Mouse (Mus musculus) heart, adult 2 months (tissue): ENCODE measurements around the gene Atxn3. TPM values are rescaled to one million over a fixed set of nuclear protein-coding genes. Genes with fewer than 3 reads are reported as not detected.
"Not testable (repeated sequence)": the region's sequence is repeated elsewhere in the genome, so short reads cannot be mapped to it uniquely, and the experiment has no call there.

Experiments used
- DNase-seq, 2 experiments: peaks; one replicate each; pipeline ENCODE4 v3.0.0; 2021
- H3K27ac ChIP-seq: fragments of 200-600 bp; 2 replicates; pipeline ENCODE4 v1.8.1; 2022
- H3K27me3 ChIP-seq: fragments of 200-500 bp; 2 replicates; pipeline ENCODE4 v1.6.1; 2012; ENCODE audit warnings: mild to moderate bottlenecking, low read length, inconsistent platforms, mixed read lengths; ENCODE audit not compliant: control insufficient read depth, insufficient read depth
- H3K36me3 ChIP-seq: fragments of 200-500 bp; 2 replicates; pipeline ENCODE4 v1.6.1; 2012; ENCODE audit warnings: low read length, inconsistent platforms; ENCODE audit not compliant: control insufficient read depth, insufficient read depth
- H3K4me1 ChIP-seq: fragments of 200-500 bp; 2 replicates; pipeline ENCODE4 v1.6.1; 2011; ENCODE audit warnings: low read length; ENCODE audit not compliant: control insufficient read depth, insufficient read depth
- H3K4me3 ChIP-seq: fragments of 200-600 bp; 2 replicates; pipeline ENCODE4 v1.8.1; 2022
- H3K79me2 ChIP-seq: fragments of 200-500 bp; replicated peaks from 2 replicates; pipeline ENCODE4 v1.6.1; 2012; ENCODE audit warnings: mild to moderate bottlenecking, inconsistent platforms, low read length, moderate library complexity, mixed read lengths; ENCODE audit not compliant: control insufficient read depth, insufficient read depth
- H3K9ac ChIP-seq: fragments of 200-500 bp; 2 replicates; pipeline ENCODE4 v1.6.1; 2012; ENCODE audit warnings: low read depth, mild to moderate bottlenecking, control low read depth, inconsistent platforms, low read length, mixed read lengths
- CTCF ChIP-seq: fragments of 200-600 bp; IDR thresholded peaks from 2 replicates; pipeline ENCODE4 v1.8.1; 2022; ENCODE audit warnings: antibody characterized with exemption, mild to moderate bottlenecking, moderate library complexity
- EP300 ChIP-seq: fragments of 200-500 bp; IDR thresholded peaks from 2 replicates; pipeline ENCODE4 v1.6.1; 2011; ENCODE audit warnings: low read depth, low read length, control low read depth; ENCODE audit not compliant: insufficient read depth
- POLR2A ChIP-seq: fragments of 200-500 bp; IDR thresholded peaks from 2 replicates; pipeline ENCODE4 v1.6.1; 2011; ENCODE audit warnings: mild to moderate bottlenecking, low read depth, low read length, control low read depth; ENCODE audit not compliant: insufficient read depth
- WGBS: fragments of 180-500 bp; shearing (Covaris S2); methylation state at CpG from one replicate; pipeline ENCODE4 v1.1.7; 2018; 5-methylcytosine and 5-hydroxymethylcytosine counted together
- intact Hi-C: fragments of 180-260 bp; cut with DNase I; formaldehyde crosslinking; loops from one replicate; pipeline ENCODE4 v1.15.1; 2025
- polyA plus RNA-seq: library from polyadenylated mRNA; depleted of rRNA; stranded (reverse); fragments of >200 nt; gene quantifications from 2 replicates; pipeline ENCODE4 v1.2.3, GENCODE M21; 2012
- total RNA-seq, 2 experiments: library from RNA; stranded (reverse); gene quantifications; 2 replicates each; pipeline ENCODE4 v1.2.3; 2021

The Atxn3 gene
- total and polyA plus RNA-seq, 3 experiments: 2.6 to 10.2 (median 7.2) TPM

GRCm38 (mm10) chr12:101974571-101974970, 16.5 kb upstream of the Atxn3 start:
- peak overlapping the region; percentile 93 for H3K4me3 ChIP-seq
- H3K27me3 ChIP-seq: no peaks in the 10 kb centered on the region
- no peak overlapping the region for H3K9ac ChIP-seq
- H3K79me2 ChIP-seq: peaks cover 3% of the 10 kb centered on the region
- intact Hi-C loops: no loop called here
- no peak for TF ChIP-seq CTCF
- TF ChIP-seq POLR2A: no peak
- TF ChIP-seq EP300: no peak
- peak overlapping the region; percentile 99 for H3K27ac ChIP-seq
- no peak for DNase-seq
- WGBS: 12% methylated on average over 1 of the region's 1 CpGs
- peaks cover 3% of the 10 kb centered on the region for H3K4me1 ChIP-seq
- H3K36me3 ChIP-seq: peaks cover 7% of the 10 kb centered on the region

- no peak for DNase-seq
- TF ChIP-seq CTCF: no peak
- no peak for TF ChIP-seq EP300
- TF ChIP-seq POLR2A: no peak
- no peak overlapping the region for H3K4me3 ChIP-seq
- WGBS: 99% methylated on average over 3 of the region's 3 CpGs
- H3K27ac ChIP-seq: no peak overlapping the region
- intact Hi-C loops: no loop called here
- H3K36me3 ChIP-seq: peaks cover 12% of the 10 kb centered on the region
- H3K9ac ChIP-seq: no peak overlapping the region
- H3K79me2 ChIP-seq: no peaks in the 10 kb centered on the region; the same call in none of the 2 replicates
- H3K27me3 ChIP-seq: no peaks in the 10 kb centered on the region
- peaks cover 3% of the 10 kb centered on the region for H3K4me1 ChIP-seq
Observed at GRCm38 (mm10) chr12:101972230-101972629, 14.2 kb upstream of the Atxn3 start.

GRCm38 (mm10) chr12:101971311-101971710, 13.3 kb upstream of the Atxn3 start:
- H3K79me2 ChIP-seq: no peaks in the 10 kb centered on the region; the same call in none of the 2 replicates
- DNase-seq: no peak
- H3K4me3 ChIP-seq: no peak overlapping the region
- no peaks in the 10 kb centered on the region; the same call in 1 of the 2 replicates for H3K4me1 ChIP-seq
- H3K27me3 ChIP-seq: no peaks in the 10 kb centered on the region
- no peak overlapping the region for H3K9ac ChIP-seq
- WGBS: 80% methylated on average over 2 of the region's 2 CpGs
- H3K27ac ChIP-seq: no peak overlapping the region
- intact Hi-C loops: no loop called here
- no peak for TF ChIP-seq CTCF
- peaks cover 14% of the 10 kb centered on the region for H3K36me3 ChIP-seq

GRCm38 (mm10) chr12:101958960-101959780, 1.1 kb upstream of the Atxn3 start:
- DNase-seq, H3K27me3 ChIP-seq, H3K79me2 ChIP-seq, H3K4me1 ChIP-seq, H3K36me3 ChIP-seq, H3K9ac ChIP-seq, H3K27ac ChIP-seq: not testable (repeated sequence)
- intact Hi-C loops: loop anchor here (1.0 to 2.0 kb wide), 4 partner anchors 16 to 876 kb away; partner anchors contain the start of genes Cpsf2, Ppp4r3a and Trip11
- WGBS: 87% methylated on average over 5 of the region's 5 CpGs
- peak overlapping the region; percentile 99; the same call in 1 of the 2 replicates for H3K4me3 ChIP-seq

GRCm38 (mm10) chr12:101958556-101958955, 510 bp upstream of the Atxn3 start:
- no peak for DNase-seq
- peak overlapping the region; percentile 59 for H3K27ac ChIP-seq
- no peaks in the 10 kb centered on the region for H3K4me1 ChIP-seq
- no peaks in the 10 kb centered on the region for H3K27me3 ChIP-seq
- H3K4me3 ChIP-seq: peak overlapping the region; percentile 99
- no peak for TF ChIP-seq EP300
- no peak for TF ChIP-seq CTCF
- no peak for TF ChIP-seq POLR2A
- intact Hi-C loops: loop anchor here (1.0 to 2.0 kb wide), 4 partner anchors 17 to 876 kb away; partner anchors contain the start of genes Cpsf2, Ppp4r3a and Trip11
- H3K9ac ChIP-seq: no peak overlapping the region
- no peaks in the 10 kb centered on the region for H3K36me3 ChIP-seq
- H3K79me2 ChIP-seq: peaks cover 7% of the 10 kb centered on the region
- WGBS: 31% methylated on average over 9 of the region's 9 CpGs
